Mouse (Mus musculus) CH12.LX (cell line): Measurements from ENCODE around the gene Bcas1. TPM values are rescaled to one million over a fixed set of nuclear protein-coding genes. Genes with fewer than 3 reads are reported as not detected.

ENCODE experiments used
- DNase-seq: peaks from one replicate; pipeline ENCODE4 v3.0.0-alpha.2; 2013; ENCODE audit errors: extremely low read depth
- H3K27ac ChIP-seq: 2 replicates; pipeline ENCODE4 v1.5.1; 2012; ENCODE audit warnings: low read depth, mild to moderate bottlenecking, control low read depth, moderate library complexity; ENCODE audit not compliant: insufficient read depth
- H3K27me3 ChIP-seq: replicated peaks from 2 replicates; pipeline ENCODE3; 2012; ENCODE audit warnings: inconsistent platforms
- H3K36me3 ChIP-seq, 2 experiments: replicated peaks in 1 of 2; 2 replicates each; pipeline versions ENCODE3 to v1.6.1; 2012; ENCODE audit warnings: inconsistent platforms in 1 of 2, low read length in 1 of 2, mild to moderate bottlenecking in 1 of 2, mixed read lengths in 1 of 2, moderate library complexity in 1 of 2; ENCODE audit not compliant: control insufficient read depth in 1 of 2, insufficient read depth in 1 of 2
- H3K4me1 ChIP-seq, 2 experiments: 2 replicates each; pipeline ENCODE4 v1.6.1; 2012; ENCODE audit warnings: inconsistent platforms in 1 of 2, moderate library complexity in 1 of 2; ENCODE audit not compliant: insufficient read depth in 2 of 2, control insufficient read depth in 1 of 2
- H3K4me2 ChIP-seq: 2 replicates; pipeline ENCODE4 v1.6.1; 2012; ENCODE audit warnings: low read depth, mild to moderate bottlenecking, control low read depth; ENCODE audit not compliant: poor library complexity, insufficient read depth, severe bottlenecking
- H3K4me3 ChIP-seq, 3 experiments: fragments of 150-350 bp in 1 of 3; sonication (generic) in 1 of 3; replicated peaks in 1 of 3; 2 replicates each; pipeline versions ENCODE3 to v1.5.1; 2011 to 2012; ENCODE audit warnings: low read depth in 2 of 3, low read length in 2 of 3, mild to moderate bottlenecking in 2 of 3, moderate library complexity in 2 of 3, control low read depth in 1 of 3, improper control_type of control experiment in 1 of 3, inconsistent platforms in 1 of 3, mixed read lengths in 1 of 3; ENCODE audit not compliant: poor library complexity in 1 of 3
- H3K79me2 ChIP-seq: replicated peaks from 2 replicates; pipeline ENCODE4 v1.6.1; 2012; ENCODE audit warnings: mild to moderate bottlenecking, moderate library complexity; ENCODE audit not compliant: control insufficient read depth, poor library complexity, insufficient read depth, severe bottlenecking; ENCODE audit errors: extremely low read depth
- H3K9ac ChIP-seq: 2 replicates; pipeline ENCODE4 v1.6.1; 2012; ENCODE audit warnings: low read depth, mild to moderate bottlenecking, control low read depth, moderate library complexity; ENCODE audit not compliant: insufficient read depth
- H3K9me3 ChIP-seq: replicated peaks from 2 replicates; pipeline ENCODE3; 2012; ENCODE audit warnings: low read length, inconsistent platforms, mixed read lengths
- BHLHE40 ChIP-seq: IDR thresholded peaks from 2 replicates; pipeline ENCODE4 v1.6.1; 2011; ENCODE audit warnings: mild to moderate bottlenecking, low read depth, low read length, improper control_type of control experiment
- CHD2 ChIP-seq: IDR thresholded peaks from 2 replicates; pipeline ENCODE4 v1.6.1; 2011; ENCODE audit warnings: low read length, improper control_type of control experiment
- CTCF ChIP-seq, 2 experiments: IDR thresholded peaks in 1 of 2; conservative IDR thresholded peaks in 1 of 2; 2 replicates each; pipeline ENCODE4 v1.5.1; 2011 to 2012; ENCODE audit warnings: low read depth in 2 of 2, low read length in 2 of 2, improper control_type of control experiment in 1 of 2, inconsistent platforms in 1 of 2, mild to moderate bottlenecking in 1 of 2, moderate library complexity in 1 of 2
- EP300 ChIP-seq: IDR thresholded peaks from 2 replicates; pipeline ENCODE4 v1.6.1; 2011; ENCODE audit warnings: low read length, improper control_type of control experiment
- GABPA ChIP-seq: IDR thresholded peaks from 2 replicates; pipeline ENCODE4 v1.6.1; 2012; ENCODE audit warnings: low read depth, low read length, improper control_type of control experiment, inconsistent platforms; ENCODE audit not compliant: insufficient replicate concordance
- HCFC1 ChIP-seq: IDR thresholded peaks from 2 replicates; pipeline ENCODE4 v1.6.1; 2012; ENCODE audit warnings: low read depth, mild to moderate bottlenecking, inconsistent platforms, low read length, improper control_type of control experiment
- IRF4 ChIP-seq: IDR thresholded peaks from 2 replicates; pipeline ENCODE4 v1.6.1; 2014; ENCODE audit warnings: low read depth, mild to moderate bottlenecking, inconsistent platforms, low read length, improper control_type of control experiment
- JUN ChIP-seq: IDR thresholded peaks from 2 replicates; pipeline ENCODE4 v1.6.1; 2011; ENCODE audit warnings: low read depth, mild to moderate bottlenecking, low read length, improper control_type of control experiment, moderate library complexity; ENCODE audit not compliant: insufficient read depth
- MAX ChIP-seq: IDR thresholded peaks from 2 replicates; pipeline ENCODE4 v1.6.1; 2011; ENCODE audit warnings: low read length, improper control_type of control experiment
- MAZ ChIP-seq: IDR thresholded peaks from 2 replicates; pipeline ENCODE4 v1.6.1; 2012; ENCODE audit warnings: low read depth, mild to moderate bottlenecking, inconsistent platforms, low read length, improper control_type of control experiment, moderate library complexity
- MEF2A ChIP-seq: IDR thresholded peaks from 2 replicates; pipeline ENCODE4 v1.6.1; 2014; ENCODE audit warnings: low read depth, mild to moderate bottlenecking, inconsistent platforms, low read length, improper control_type of control experiment, borderline replicate concordance
- MXI1 ChIP-seq: IDR thresholded peaks from 2 replicates; pipeline ENCODE4 v1.6.1; 2011; ENCODE audit warnings: mild to moderate bottlenecking, low read depth, low read length, improper control_type of control experiment
- PAX5 ChIP-seq: IDR thresholded peaks from 2 replicates; pipeline ENCODE4 v1.6.1; 2012; ENCODE audit warnings: low read length, inconsistent platforms, mixed read lengths
- RAD21 ChIP-seq: IDR thresholded peaks from 2 replicates; pipeline ENCODE4 v1.6.1; 2011; ENCODE audit warnings: low read depth, mild to moderate bottlenecking, low read length, improper control_type of control experiment, moderate library complexity
- RCOR1 ChIP-seq: conservative IDR thresholded peaks from 2 replicates; pipeline ENCODE4 v1.6.1; 2012; ENCODE audit warnings: low read depth, mild to moderate bottlenecking, inconsistent platforms, low read length, improper control_type of control experiment
- SIN3A ChIP-seq: IDR thresholded peaks from 2 replicates; pipeline ENCODE4 v1.6.1; 2012; ENCODE audit warnings: low read length, improper control_type of control experiment, inconsistent platforms
- SMC3 ChIP-seq: IDR thresholded peaks from 2 replicates; pipeline ENCODE4 v1.6.1; 2011; ENCODE audit warnings: low read depth, low read length, improper control_type of control experiment
- USF1 ChIP-seq: IDR thresholded peaks from 2 replicates; pipeline ENCODE4 v1.6.1; 2014; ENCODE audit warnings: low read depth, mild to moderate bottlenecking, inconsistent platforms, low read length, improper control_type of control experiment
- USF2 ChIP-seq: conservative IDR thresholded peaks from 2 replicates; pipeline ENCODE4 v1.6.1; 2011; ENCODE audit warnings: low read depth, low read length, improper control_type of control experiment
- ZC3H11A ChIP-seq: IDR thresholded peaks from 2 replicates; pipeline ENCODE4 v1.6.1; 2012; ENCODE audit warnings: low read depth, mild to moderate bottlenecking, inconsistent platforms, low read length, improper control_type of control experiment
- dilution Hi-C: fragments of 300-500 bp; cut with MboI; formaldehyde crosslinking; loops from 2 replicates; pipeline ENCODE4 v1.14.3; 2020; ENCODE audit warnings: low sequenced_read_pairs; ENCODE audit not compliant: extremely low pct_unique_long_range_greater_than_20kb, extremely low pct_ligation_motif_present
- in situ Hi-C: fragments of 300-500 bp; cut with MboI; formaldehyde crosslinking; loops from 3 replicates; pipeline ENCODE4 v1.14.3; 2019; ENCODE audit warnings: low sequenced_read_pairs, low pct_ligation_motif_present, low pct_unique_long_range_greater_than_20kb, mixed read lengths
- polyA plus RNA-seq: library from polyadenylated mRNA; unstranded; fragments of >175 nt; gene quantifications from 2 replicates; pipeline ENCODE4 v1.2.1, GENCODE M21; 2012; ENCODE audit warnings: low read depth; ENCODE audit not compliant: insufficient read length
- total RNA-seq, 2 experiments: library from RNA; depleted of rRNA; stranded (reverse); fragments of 300-350 nt in 1 of 2; fragments of >200 nt in 1 of 2; gene quantifications; 2 replicates each; pipeline ENCODE4 v1.2.3; 2012 to 2014

Gene Bcas1
- total and polyA plus RNA-seq, 3 experiments: 0.17 TPM; not detected in 2

DNA sequence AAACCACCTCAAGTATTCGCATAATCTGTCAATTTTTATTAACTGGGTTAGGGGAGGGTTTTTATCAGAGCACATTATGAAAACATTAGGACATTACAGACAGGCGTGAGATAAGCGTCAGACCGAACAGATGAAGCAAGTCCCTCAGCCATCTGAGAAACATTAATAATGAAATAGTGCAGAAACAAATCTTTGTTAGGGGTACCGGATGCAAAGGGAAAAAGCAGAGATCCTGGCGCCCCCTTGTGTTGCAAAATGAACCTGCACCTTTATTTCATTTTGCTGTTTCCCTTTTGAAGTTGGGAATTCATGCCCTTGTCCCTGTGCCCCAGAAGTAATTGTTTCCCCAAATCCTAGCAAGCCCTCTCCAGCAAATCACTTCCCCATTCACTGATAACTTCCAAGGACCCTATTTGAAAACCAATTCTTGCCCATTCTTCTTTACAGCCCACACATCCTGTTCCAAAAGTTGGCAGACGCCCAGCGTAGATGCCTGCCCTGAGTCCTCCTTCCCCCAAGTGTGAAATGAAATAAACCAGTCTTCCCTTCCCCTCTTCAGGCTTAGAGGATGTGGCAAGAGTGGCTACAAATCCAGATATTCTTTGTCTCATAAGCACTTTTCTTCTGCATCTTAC lies 80.4 kb downstream of the Bcas1 start:
- Histone ChIP-seq H3K79me2 (no peaks in the 10 kb centered on the region), H3K4me3 (no peak overlapping the region), H3K36me3 (no peaks in the 10 kb centered on the region), H3K27ac (no peak overlapping the region), H3K27me3 (no peaks in the 10 kb centered on the region), H3K4me2 (no peak overlapping the region), H3K9ac (no peak overlapping the region), H3K9me3 (no peaks in the 10 kb centered on the region), H3K4me1 (peaks cover 20 to 55% of the 10 kb centered on the region in 2 experiments)
- peak; percentile 88 for TF ChIP-seq SMC3
- no peak for TF ChIP-seq MAZ
- TF ChIP-seq ZC3H11A: peak; percentile 48
- TF ChIP-seq GABPA: no peak
- TF ChIP-seq CTCF (conservative IDR thresholded peaks at IDR 0.05 in 1 of 2, IDR thresholded peaks at IDR 0.05 in 1 of 2; ENCODE audit: low read depth in 2 of 2, low read length in 2 of 2): peak; percentile 68 to 86; a peak in 3 of 4 replicates
- TF ChIP-seq RAD21: peak; percentile 80
- TF ChIP-seq CHD2: no peak
- dilution Hi-C loops (no loop called here), in situ Hi-C loops (loop anchor here (5.0 to 25.0 kb wide), 2 partner anchors 230 to 1385 kb away; partner anchors contain the start of gene Zfp64)
- DNase-seq: peak; percentile 60

GRCm38 (mm10) chr2:170345410-170345793 lies 82.2 kb downstream of the Bcas1 start:
- peaks cover 12 to 36% of the 10 kb centered on the region in 2 experiments for H3K4me1 ChIP-seq
- TF ChIP-seq USF1 (no peak), EP300 (0 out of 2 replicates have a peak, but pooled peaks have one; percentile 19), MAX (no peak)
- TF ChIP-seq, all 38 proteins: peak for 1
- H3K79me2 ChIP-seq: no peaks in the 10 kb centered on the region
- no peak overlapping the region for H3K9ac ChIP-seq
- peak; percentile 50 for DNase-seq
- dilution Hi-C loops (no loop called here), in situ Hi-C loops (loop anchor here (5.0 to 25.0 kb wide), 2 partner anchors 228 to 1383 kb away; partner anchors contain the start of gene Zfp64)
- no peaks in the 10 kb centered on the region for H3K9me3 ChIP-seq
- H3K4me2 ChIP-seq: no peak overlapping the region
- no peaks in the 10 kb centered on the region for H3K27me3 ChIP-seq
- H3K36me3 ChIP-seq: no peaks in the 10 kb centered on the region
- no peak overlapping the region for H3K27ac ChIP-seq
- H3K4me3 ChIP-seq: no peak overlapping the region

DNA sequence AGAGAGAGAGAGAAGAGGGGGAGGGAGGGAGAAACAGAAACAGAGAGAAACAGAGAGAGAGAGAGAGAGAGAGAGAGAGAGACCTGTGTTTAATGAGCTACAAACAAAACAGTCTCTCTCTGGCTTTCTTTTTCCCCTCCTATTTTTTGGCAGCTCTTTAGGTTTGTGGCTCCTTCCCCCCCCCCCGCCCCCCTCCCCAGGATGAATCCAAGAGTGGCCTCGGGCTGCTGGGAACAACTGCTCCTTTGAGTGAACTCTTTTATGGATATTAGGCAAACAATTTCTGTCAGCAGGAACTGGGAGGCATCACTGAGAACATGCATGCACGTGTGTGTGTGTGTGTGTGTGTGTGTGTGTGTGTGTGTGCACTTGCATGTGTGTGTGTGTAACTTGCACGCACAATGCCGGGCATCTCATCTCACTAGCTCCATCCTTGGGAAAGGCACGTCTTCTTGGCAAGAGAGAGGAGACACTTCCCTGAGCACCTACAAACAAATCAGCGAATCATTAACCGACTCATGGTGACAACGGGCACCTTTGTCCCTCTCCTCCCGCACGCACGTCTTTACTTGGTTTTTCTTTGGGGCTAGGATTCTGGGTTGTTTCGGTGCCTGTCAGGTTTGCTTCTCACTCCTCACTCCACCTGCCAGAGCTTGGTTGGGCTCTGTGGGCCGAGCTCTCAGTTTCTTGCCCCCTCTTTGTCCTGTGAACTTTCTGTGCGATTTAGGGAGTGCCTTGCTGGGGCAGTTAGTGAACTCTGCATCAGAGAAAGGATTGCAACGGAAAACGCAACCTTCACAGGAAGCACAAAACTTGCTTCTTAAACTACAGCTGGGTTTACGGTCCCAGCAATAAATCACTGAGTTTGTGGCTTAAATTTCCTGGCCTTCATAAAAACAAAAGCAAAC lies 82.9 kb downstream of the Bcas1 start:
- Histone ChIP-seq H3K27me3 (no peaks in the 10 kb centered on the region), H3K4me3 (no peak overlapping the region), H3K36me3 (no peaks in the 10 kb centered on the region), H3K27ac (no peak overlapping the region), H3K4me1 (peaks cover 12 to 35% of the 10 kb centered on the region in 2 experiments), H3K9me3 (no peaks in the 10 kb centered on the region), H3K79me2 (no peaks in the 10 kb centered on the region), H3K9ac (no peak overlapping the region), H3K4me2 (no peak overlapping the region)
- dilution Hi-C loops: no loop called here
- no peak for DNase-seq
- TF ChIP-seq RAD21 (no peak), USF1 (no peak), MAZ (no peak), IRF4 (no peak), SIN3A (no peak), BHLHE40 (no peak), USF2 (no peak), JUN (no peak), SMC3 (no peak), MEF2A (no peak), RCOR1 (no peak), GABPA (no peak), HCFC1 (no peak), CHD2 (no peak), MAX (no peak), MXI1 (no peak), CTCF (conservative IDR thresholded peaks at IDR 0.05 in 1 of 2, IDR thresholded peaks at IDR 0.05 in 1 of 2; ENCODE audit: low read depth in 2 of 2, low read length in 2 of 2) (no peak), PAX5 (no peak)
- in situ Hi-C loops: loop anchor here (5.0 to 25.0 kb wide), 3 partner anchors 92 to 1382 kb away; partner anchors contain the start of gene Zfp64
